Mouse (Mus musculus): Measurements from ENCODE around the gene Foxred2. TPM values are rescaled to one million over a fixed set of nuclear protein-coding genes. Genes with fewer than 3 reads are reported as not detected.

Foxred2 gene
- polyA plus RNA-seq, 2 experiments = 5.6 to 9.6 TPM

DNA sequence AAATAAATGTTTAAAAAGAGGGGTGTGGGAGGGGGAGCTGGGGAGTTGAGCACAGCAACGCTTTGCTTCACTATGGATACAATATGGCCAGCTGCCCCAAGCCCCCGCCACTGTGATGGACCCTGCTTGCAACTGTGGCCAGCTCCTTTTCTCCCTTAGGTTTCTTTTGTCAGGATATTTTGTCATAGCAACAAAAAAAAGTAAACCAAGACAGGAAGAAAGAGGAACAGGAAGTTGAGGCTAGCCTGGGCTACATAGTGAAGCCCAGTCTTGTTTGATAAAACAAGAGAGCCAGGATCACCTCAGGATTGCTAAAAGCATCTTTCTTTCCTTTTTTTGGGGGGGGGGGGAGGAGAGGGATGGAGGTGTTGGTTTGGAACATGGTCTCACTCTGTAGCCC is 31.3 kb downstream of the Foxred2 start:
- no peak for TF ChIP-seq POLR2A (IDR thresholded peaks at IDR 0.05; ENCODE audit: borderline replicate concordance, extremely low read depth, insufficient read depth, insufficient read length)
- no peak overlapping the region for H3K27ac ChIP-seq (replicated peaks; ENCODE audit: low read depth, low read length)
- no peak overlapping the region for H3K4me2 ChIP-seq (replicated peaks; ENCODE audit: low read depth, low read length, severe bottlenecking)
- ATAC-seq (ENCODE audit: low FRiP score, low read depth) = no peak
- peaks cover 64% of the 10 kb centered on the region for H3K36me3 ChIP-seq (ENCODE audit: control insufficient read depth, insufficient read depth, low read length)
- no peak overlapping the region for H3K4me3 ChIP-seq (replicated peaks; ENCODE audit: low read length)
- no peak overlapping the region for H3K9ac ChIP-seq (ENCODE audit: low read depth, low read length, severe bottlenecking)
- no peaks in the 10 kb centered on the region for H3K27me3 ChIP-seq (ENCODE audit: control insufficient read depth, insufficient read depth, low read length)
- 95% methylated on average over 2 of the region's 2 CpGs for WGBS
- peaks cover 12% of the 10 kb centered on the region; the same call in 1 of the 2 replicates for H3K4me1 ChIP-seq (ENCODE audit: control insufficient read depth, insufficient read depth, low read length)
- H3K9me3 ChIP-seq (ENCODE audit: control insufficient read depth, low read length) = no peaks in the 10 kb centered on the region
- no peak for DNase-seq (ENCODE audit: low spot score)

DNA sequence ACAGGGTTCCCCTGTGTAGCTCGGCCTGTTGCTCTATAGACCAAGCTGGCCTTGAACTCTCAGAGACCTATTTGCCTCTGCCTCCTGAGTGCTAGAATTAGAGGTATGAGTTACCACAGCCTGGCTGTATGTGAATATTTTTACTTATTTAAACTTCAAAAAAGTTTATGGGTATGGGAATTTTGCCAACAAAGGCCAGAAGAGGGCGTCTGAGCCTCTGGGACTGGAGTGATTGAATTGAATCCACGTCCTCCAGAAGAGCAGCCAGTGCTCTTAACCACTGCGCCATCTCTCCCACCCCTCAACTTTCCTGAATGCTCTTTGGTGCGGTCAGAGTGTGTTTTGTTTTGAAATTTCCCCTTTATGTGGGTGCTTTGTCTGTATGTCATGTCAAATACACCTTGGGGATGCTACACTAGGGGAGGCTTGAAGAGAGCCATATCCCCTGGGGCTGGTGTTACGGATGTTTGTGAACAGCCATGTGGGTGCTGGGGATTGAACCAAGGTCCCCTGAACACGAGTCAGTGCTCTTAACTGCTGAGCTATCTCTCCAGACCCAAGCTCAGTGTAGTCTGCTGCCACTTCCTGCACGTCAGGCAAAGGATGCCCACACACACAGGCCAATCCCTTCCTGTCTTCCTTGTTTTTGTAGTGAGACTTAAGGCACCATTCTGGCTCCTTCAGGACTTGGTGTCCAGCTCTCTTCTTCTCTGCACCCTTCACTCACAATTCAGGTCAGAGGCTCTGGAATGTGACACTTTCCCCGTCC is 33.1 kb downstream of the Foxred2 start:
- Histone ChIP-seq H3K9me3 (ENCODE audit: control insufficient read depth, low read length) (no peaks in the 10 kb centered on the region), H3K4me1 (ENCODE audit: control insufficient read depth, insufficient read depth, low read length) (peaks cover 6% of the 10 kb centered on the region; the same call in 1 of the 2 replicates), H3K9ac (ENCODE audit: low read depth, low read length, severe bottlenecking) (no peak overlapping the region), H3K36me3 (ENCODE audit: control insufficient read depth, insufficient read depth, low read length) (peaks cover 80% of the 10 kb centered on the region), H3K27me3 (ENCODE audit: control insufficient read depth, insufficient read depth, low read length) (no peaks in the 10 kb centered on the region), H3K4me3 (replicated peaks; ENCODE audit: low read length) (no peak overlapping the region), H3K4me2 (replicated peaks; ENCODE audit: low read depth, low read length, severe bottlenecking) (no peak overlapping the region), H3K27ac (replicated peaks; ENCODE audit: low read depth, low read length) (no peak overlapping the region)
- WGBS = 65% methylated on average over 9 of the region's 9 CpGs
- DNase-seq (ENCODE audit: low spot score) = no peak
- no peak for ATAC-seq (ENCODE audit: low FRiP score, low read depth)
- no peak for TF ChIP-seq POLR2A (IDR thresholded peaks at IDR 0.05; ENCODE audit: borderline replicate concordance, extremely low read depth, insufficient read depth, insufficient read length)

DNA sequence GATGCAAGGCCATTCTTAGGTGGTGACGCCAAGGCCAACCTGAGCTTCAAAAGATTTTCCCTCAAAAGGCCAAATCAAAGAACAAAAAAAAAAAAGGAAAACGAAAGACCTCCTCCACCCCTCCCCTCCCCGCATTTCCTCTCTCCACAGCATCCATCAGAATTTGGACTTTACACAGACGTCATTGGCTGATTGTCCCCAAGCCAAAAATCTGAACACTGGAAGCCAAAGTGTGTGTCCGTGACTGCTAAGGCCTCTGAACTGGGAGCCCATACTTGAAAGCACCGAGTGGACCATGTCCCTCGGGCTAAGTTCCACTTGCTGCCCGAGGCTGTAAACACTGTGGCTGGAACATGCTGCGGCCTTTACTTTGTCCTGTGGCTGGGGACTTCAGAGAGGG is 33.8 kb downstream of the Foxred2 start:
- ATAC-seq (ENCODE audit: low FRiP score, low read depth) = no peak
- WGBS = 81% methylated on average over 9 of the region's 9 CpGs

DNA sequence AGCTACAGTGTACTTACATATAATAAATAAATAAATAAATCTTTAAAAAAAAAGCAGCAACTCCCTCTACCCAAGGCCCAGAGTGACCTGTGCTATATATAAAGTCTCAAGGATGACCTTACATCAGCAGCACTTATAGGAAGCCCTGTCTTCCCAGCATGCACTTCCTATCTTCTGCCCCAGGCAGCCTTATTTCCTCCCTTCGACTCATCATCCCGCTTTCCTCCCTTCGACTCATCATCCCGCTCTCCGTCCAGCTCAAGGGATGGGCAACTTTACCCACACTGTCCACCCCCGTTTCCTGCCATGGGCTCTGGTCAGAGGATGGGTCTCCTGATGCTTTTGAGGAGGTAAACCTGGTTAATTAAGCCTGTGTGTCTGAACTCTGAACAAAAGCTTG is 34.9 kb downstream of the Foxred2 start:
- Histone ChIP-seq H3K9ac (ENCODE audit: low read depth, low read length, severe bottlenecking) (no peak overlapping the region), H3K4me2 (replicated peaks; ENCODE audit: low read depth, low read length, severe bottlenecking) (no peak overlapping the region), H3K27me3 (ENCODE audit: control insufficient read depth, insufficient read depth, low read length) (no peaks in the 10 kb centered on the region), H3K4me3 (replicated peaks; ENCODE audit: low read length) (no peak overlapping the region), H3K4me1 (ENCODE audit: control insufficient read depth, insufficient read depth, low read length) (no peaks in the 10 kb centered on the region), H3K27ac (replicated peaks; ENCODE audit: low read depth, low read length) (no peak overlapping the region), H3K9me3 (ENCODE audit: control insufficient read depth, low read length) (no peaks in the 10 kb centered on the region), H3K36me3 (ENCODE audit: control insufficient read depth, insufficient read depth, low read length) (peaks cover 85% of the 10 kb centered on the region)
- TF ChIP-seq POLR2A (IDR thresholded peaks at IDR 0.05; ENCODE audit: borderline replicate concordance, extremely low read depth, insufficient read depth, insufficient read length) = no peak
- 94% methylated on average over 6 of the region's 6 CpGs for WGBS
- ATAC-seq (ENCODE audit: low FRiP score, low read depth) = no peak
- no peak for DNase-seq (ENCODE audit: low spot score)

More for the DNA sequence above, 33.8 kb downstream of the Foxred2 start:
- Histone ChIP-seq H3K4me2 (replicated peaks; ENCODE audit: low read depth, low read length, severe bottlenecking) (no peak overlapping the region), H3K36me3 (ENCODE audit: control insufficient read depth, insufficient read depth, low read length) (peaks cover 87% of the 10 kb centered on the region), H3K4me1 (ENCODE audit: control insufficient read depth, insufficient read depth, low read length) (peaks cover 3% of the 10 kb centered on the region; the same call in 1 of the 2 replicates), H3K9me3 (ENCODE audit: control insufficient read depth, low read length) (no peaks in the 10 kb centered on the region), H3K27me3 (ENCODE audit: control insufficient read depth, insufficient read depth, low read length) (no peaks in the 10 kb centered on the region), H3K9ac (ENCODE audit: low read depth, low read length, severe bottlenecking) (no peak overlapping the region), H3K4me3 (replicated peaks; ENCODE audit: low read length) (no peak overlapping the region), H3K27ac (replicated peaks; ENCODE audit: low read depth, low read length) (no peak overlapping the region)
- DNase-seq (ENCODE audit: low spot score) = no peak
- TF ChIP-seq POLR2A (IDR thresholded peaks at IDR 0.05; ENCODE audit: borderline replicate concordance, extremely low read depth, insufficient read depth, insufficient read length) = no peak

DNA sequence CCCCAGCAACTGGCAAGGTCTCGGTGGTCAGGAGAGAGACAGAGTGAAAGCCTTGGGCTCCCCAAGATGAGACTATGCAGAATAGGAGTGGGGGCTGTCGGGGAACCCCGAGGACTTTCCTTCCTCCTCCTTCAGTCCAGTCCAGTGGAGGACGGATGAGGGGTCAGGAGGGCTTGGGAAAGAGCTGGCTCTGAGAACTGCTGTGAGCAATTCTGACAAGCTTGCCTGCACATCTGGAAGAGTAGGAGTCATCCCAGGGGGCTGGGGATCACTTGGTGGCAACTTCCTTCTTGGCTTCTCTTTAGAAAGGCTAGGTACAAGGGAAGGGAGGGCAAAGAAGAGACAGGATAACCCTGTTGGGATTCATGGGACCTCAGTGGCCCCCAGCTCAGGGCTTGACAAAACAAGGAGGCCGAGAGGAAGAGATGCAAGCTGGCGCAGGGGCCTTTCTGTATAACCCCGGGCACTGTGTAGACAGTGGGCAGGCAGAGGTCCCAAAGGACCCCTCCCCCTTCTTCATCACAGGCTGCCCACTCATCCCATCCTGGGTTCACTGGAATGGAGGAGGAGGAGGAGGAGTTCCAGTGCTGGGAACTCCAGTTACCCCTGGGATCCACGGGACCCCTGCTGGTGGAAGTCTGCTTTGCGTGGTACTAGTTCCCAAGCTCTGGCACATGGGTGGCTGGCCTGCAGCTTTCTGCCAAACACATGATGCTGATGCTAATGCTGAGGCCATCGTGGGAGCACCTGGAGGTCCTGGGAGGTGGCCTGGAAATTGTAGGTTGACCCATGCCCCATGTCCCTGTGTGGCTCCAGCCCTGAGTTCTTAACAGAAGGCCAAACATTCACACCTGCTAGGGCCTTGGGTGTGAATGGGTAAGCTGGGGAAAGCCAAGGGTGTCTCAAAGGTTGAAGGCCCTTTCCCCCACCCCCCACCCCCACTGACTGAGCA is 35.7 kb downstream of the Foxred2 start:
- H3K9me3 ChIP-seq (ENCODE audit: control insufficient read depth, low read length) = no peaks in the 10 kb centered on the region
- no peaks in the 10 kb centered on the region for H3K27me3 ChIP-seq (ENCODE audit: control insufficient read depth, insufficient read depth, low read length)
- DNase-seq (ENCODE audit: low spot score) = no peak
- H3K4me3 ChIP-seq (replicated peaks; ENCODE audit: low read length) = no peak overlapping the region
- TF ChIP-seq POLR2A (IDR thresholded peaks at IDR 0.05; ENCODE audit: borderline replicate concordance, extremely low read depth, insufficient read depth, insufficient read length) = no peak
- H3K9ac ChIP-seq (ENCODE audit: low read depth, low read length, severe bottlenecking) = no peak overlapping the region
- H3K27ac ChIP-seq (replicated peaks; ENCODE audit: low read depth, low read length) = no peak overlapping the region
- WGBS = 87% methylated on average over 10 of the region's 10 CpGs
- no peak overlapping the region for H3K4me2 ChIP-seq (replicated peaks; ENCODE audit: low read depth, low read length, severe bottlenecking)
- ATAC-seq (ENCODE audit: low FRiP score, low read depth) = no peak
- peaks cover 83% of the 10 kb centered on the region for H3K36me3 ChIP-seq (ENCODE audit: control insufficient read depth, insufficient read depth, low read length)
- no peaks in the 10 kb centered on the region for H3K4me1 ChIP-seq (ENCODE audit: control insufficient read depth, insufficient read depth, low read length)
